Mouse (Mus musculus): ENCODE data around the gene Spats2l. TPM values are rescaled to one million over a fixed set of nuclear protein-coding genes. Genes with fewer than 3 reads are reported as not detected.

The Spats2l gene
- polyA plus RNA-seq, 1 experiment, result not detected

DNA sequence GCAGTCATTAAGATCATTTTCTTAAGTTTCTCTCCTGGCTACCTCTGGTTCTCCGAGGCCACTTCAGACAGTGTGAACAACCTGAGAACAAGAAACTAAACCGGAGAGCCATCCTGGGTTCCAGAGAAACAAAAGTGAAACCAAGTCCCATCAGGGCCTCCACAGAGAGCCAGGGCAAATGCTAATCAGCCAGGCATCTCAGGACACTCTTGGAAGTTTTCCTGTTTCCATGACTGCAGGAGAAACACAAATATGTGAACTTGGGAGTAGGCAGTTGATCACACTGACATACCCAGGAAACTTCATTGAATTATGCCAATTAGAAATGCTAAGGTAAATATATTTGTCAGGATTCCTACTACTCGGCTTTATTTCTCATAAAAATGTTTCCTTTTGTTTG lies 76.0 kb downstream of the Spats2l start:
- TF ChIP-seq GATA1 (IDR thresholded peaks at IDR 0.05; ENCODE audit: low read length), result no peak

DNA sequence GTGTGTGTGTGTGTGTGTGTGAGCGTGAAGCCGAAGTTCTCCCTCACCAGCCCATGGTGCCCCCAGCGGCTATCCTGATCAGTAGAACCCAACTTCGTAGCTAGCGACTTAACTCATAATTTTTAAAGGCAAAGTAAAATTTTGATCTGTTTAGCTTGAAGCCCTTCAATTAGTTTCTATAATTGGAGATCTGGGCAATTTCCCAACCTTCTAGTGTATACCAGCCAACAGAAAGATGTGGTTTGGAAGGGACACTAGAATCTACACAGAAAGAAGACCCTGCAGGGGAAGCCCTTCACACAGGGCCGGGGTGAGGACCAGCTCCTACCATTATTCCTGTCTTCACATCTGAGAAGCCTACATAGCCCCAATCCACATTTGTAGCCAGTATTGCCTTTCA lies 77.9 kb downstream of the Spats2l start:
- TF ChIP-seq GATA1 (IDR thresholded peaks at IDR 0.05; ENCODE audit: low read length), result no peak

DNA sequence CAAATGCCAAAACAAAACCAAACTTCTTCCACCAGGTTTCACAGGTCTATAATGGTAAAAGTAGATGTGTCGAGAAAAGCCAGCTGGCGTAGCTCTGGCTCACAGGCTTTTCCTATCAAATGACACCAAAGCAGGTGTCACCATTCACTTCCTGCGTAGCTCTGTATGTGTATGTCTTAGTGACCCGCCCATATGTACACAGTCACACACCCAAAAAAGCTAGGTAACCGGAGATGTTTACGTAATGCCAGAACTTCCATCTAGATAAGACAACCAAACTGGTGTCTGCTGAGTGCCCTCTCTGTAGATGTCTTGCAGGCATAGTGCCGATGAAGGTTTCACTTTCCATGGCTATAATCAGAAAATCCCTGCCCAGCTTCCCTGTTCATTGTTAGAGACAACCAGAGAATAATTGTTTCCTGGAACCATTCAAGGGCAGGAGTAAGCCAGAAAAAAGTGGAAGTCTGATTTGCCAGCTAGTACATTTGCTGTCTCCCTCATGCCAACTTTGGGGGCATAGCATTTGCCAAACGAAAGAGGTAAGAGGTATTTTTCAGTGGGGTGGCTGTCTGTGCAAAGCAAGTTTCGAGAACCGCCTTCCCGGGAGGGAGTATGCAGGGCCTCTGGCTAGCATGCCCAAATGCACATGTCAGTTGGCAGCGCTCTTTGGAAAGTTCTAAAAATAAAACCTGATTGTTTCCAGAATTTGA lies 78.8 kb downstream of the Spats2l start:
- TF ChIP-seq GATA1 (IDR thresholded peaks at IDR 0.05; ENCODE audit: low read length), result no peak

DNA sequence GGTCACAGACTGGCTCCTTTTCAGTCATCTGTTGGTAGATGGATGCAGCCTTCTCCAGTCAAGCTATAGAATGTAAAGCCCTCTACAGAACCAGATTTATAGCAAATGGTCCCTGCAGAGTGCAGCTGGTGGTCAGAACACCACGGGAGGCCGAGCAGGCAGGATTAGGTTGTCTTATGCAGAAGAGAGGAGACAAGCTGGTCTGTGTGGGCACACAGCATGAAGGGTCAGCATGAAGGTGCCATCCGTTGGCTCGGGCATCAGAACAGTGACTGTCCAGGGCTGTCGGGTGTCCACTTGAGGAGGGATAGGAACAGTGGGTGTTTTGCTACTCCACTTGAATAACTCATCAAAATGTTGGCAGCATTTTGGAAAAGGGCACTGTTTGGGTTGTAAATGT lies 83.8 kb downstream of the Spats2l start:
- no peak for TF ChIP-seq GATA1 (IDR thresholded peaks at IDR 0.05; ENCODE audit: low read length)

DNA sequence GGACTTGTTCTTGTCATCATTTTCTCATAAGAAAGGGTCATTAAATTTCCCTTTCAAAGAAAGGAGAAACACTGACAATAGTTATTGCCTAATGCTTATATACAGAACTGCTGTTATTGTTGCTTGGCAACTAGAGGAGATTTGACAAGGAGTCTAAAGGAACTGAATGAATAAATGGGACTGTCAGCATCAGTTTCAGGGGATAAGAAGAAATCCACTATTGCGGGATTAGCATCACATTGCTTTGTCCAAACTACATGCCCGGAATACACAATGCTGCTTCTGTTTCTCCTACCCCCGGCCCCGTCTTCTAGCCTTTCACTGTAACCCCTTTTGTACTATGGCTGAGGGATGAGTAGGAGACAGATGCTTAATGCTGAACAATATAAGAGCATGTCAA lies 88.1 kb downstream of the Spats2l start:
- no peak for TF ChIP-seq GATA1 (IDR thresholded peaks at IDR 0.05; ENCODE audit: low read length)

DNA sequence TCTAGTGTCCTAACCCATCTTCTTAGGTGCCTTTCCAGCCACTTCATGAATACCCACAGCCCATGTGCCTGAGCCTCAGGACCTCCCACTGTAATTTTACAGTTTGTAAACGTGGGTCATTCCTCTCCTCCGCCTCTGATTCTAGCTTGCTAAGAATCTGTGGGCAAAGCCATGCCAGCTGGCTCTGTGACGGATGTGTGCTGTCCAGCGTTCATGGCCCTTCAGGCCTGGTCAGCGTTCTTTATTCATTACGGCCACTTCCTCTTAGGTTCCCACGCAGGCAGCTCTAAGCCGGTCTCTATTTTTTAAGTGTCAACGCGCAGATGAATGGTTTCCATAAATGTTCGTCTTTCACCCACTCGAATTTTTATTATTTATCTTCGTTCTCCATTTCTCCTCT lies 94.7 kb downstream of the Spats2l start:
- no peak for TF ChIP-seq GATA1 (IDR thresholded peaks at IDR 0.05; ENCODE audit: low read length)

DNA sequence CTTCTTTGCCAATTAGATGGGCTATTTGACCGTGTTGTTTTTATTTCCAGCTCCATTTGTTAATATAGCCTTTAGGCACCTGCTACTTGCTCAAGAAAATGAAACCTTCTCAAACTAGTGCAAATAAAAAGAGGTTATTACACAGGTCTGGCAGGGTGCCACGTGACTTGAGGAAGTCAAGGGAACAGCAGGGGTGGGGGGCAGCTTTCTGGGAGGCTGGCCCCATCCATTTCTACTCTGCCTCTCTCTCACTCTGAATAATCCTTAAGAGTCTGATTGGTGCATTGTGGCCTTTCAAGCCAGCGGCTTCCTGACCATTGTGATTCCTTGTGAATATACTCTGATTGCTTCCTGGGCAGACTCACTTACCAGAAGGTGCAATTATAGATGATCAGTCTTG lies 98.0 kb downstream of the Spats2l start:
- no peak for TF ChIP-seq GATA1 (IDR thresholded peaks at IDR 0.05; ENCODE audit: low read length)

DNA sequence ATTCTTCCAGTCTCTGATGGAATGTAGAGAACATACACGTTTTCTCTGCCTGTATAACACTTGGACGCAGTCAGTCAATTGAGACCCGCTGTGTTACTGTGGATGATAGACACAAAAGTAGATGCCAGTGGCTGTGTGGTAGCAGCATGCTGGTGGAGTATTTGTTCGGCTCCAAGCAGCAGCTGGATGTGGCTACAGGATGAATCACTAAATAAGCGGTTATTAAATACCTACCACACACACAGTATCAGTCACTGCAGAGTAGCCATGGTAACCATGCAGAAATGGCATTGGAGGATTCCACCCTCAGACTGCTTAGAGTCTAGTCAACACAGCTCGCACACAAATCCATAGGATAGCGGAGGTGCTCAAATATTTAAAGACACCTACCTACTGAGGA lies 100.0 kb downstream of the Spats2l start:
- TF ChIP-seq GATA1 (IDR thresholded peaks at IDR 0.05; ENCODE audit: low read length), result no peak

DNA sequence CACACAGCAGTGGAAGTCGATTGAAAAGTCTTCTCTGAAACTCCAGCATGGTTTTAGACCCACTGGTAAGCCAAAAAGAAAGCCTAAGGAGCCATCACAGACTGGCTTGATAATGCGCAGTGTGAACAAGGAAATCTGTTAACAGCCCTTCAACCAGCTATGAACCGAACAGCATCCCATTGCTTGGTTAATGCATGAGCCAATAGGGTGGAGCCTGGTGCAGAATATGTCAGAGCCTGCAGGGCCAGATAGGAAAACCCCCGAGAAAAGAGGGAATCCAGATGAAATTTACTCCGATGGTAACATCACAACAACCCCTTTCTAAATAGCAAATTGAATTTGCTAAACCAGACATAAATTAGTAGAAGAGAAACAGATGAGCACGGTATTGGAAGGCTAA lies 101.1 kb downstream of the Spats2l start:
- no peak for TF ChIP-seq GATA1 (IDR thresholded peaks at IDR 0.05; ENCODE audit: low read length)

DNA sequence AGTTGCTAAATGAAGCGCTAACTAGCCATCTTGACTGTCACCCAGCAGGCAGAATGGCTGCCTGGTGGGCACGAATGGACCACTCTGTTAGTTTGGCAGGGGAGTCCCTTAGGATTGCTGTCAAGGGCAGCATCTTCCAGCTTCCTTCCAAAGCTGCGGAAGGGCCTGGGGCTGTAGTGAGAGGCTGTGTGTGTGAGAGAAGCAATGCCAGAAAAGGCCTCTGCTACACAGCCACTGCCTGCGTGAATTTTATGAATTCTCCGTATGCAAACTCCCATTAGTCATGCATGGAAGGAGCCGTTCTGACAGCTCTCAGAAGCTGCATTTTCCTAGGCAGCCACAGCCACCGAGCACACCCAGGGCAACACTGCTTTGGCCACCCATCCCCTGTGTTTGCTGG lies 101.5 kb downstream of the Spats2l start:
- TF ChIP-seq GATA1 (IDR thresholded peaks at IDR 0.05; ENCODE audit: low read length), result no peak

DNA sequence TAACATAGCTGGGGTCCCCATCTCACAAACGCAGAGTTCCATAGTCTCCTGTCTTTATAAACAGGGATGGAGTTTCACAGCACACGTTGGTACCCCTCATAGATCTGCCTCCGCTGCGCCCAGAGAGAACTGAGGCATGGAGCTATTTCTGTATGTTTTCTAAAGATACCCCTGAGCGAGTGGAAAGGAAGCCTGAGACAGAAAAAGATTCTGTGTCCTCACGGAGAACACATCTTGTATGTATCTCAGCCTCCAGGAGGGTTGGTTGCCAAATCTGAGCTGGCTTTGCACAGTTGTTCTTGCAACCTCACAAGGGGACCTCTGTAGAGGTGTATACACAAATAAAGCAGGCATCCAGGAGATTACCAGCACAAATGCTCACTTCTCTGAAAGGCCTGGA lies 105.0 kb downstream of the Spats2l start:
- no peak for TF ChIP-seq GATA1 (IDR thresholded peaks at IDR 0.05; ENCODE audit: low read length)

DNA sequence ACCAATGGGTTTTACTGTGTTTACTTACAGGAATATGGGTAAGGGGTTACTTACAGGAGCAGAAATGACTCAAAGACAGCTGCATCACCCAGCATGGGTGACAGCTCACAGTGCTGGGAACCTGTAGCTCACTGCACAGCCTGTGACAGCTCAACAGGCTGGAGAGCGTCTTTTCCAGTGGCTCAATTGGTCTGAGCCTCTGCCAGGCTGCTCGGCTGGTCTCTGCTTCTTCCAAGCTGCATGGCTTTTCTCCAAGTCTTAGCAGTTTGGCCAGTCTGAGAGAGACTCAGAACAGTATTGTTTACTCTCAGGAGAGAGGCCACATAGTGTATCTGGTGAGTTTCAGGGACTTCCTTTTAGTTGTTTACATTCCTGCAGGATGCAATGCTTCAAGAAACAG lies 110.9 kb downstream of the Spats2l start:
- no peak for TF ChIP-seq GATA1 (IDR thresholded peaks at IDR 0.05; ENCODE audit: low read length)

DNA sequence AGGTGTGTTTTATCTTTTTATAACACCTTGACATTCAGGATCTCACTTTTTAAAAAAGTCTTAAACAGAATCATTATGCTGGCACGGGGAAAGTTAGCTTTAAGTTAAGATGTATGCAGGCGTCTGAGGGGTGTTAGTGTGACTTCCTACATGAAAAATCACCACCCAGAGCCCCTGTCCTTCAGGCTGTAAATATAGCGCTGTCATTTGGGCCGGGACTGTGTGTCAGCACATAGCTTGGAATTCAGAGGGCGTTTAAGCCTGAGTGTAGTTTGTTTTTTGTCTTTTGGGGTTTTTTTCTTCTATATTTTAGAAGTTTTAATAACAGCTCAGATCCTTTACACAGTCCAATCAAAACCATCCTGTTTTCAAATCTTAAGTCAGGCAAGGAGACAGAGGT lies 115.8 kb downstream of the Spats2l start:
- TF ChIP-seq GATA1 (IDR thresholded peaks at IDR 0.05; ENCODE audit: low read length), result no peak

DNA sequence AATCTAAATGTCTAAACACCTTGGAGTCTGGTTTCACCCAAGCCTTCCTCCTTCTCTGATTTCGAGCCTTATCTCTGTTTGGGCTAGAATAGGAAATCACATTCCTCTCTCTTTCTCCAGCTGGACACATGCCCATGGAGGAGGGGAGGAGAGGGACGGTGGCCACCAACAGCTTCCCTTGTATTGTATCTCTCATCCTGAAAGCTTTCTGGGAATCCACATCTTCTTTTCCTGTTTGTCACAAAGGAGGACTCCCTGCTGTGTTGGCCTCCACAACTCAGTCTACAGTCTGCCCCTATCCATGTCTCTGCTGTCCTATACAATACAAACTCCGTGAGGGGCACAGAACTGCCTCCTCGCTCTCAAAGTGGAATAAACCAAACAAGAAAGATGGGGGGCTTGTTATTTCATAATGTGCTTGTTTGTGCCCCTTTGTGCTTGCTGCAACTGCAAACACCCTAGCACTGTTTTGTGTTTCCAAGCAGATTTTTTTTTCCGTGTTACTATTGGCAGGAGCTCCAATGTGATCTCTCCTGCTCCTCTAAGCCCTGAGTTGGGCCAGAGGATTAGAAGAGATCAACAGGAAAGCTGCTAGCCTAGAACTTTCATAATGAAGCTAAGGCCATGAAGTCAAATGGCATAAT lies 116.4 kb downstream of the Spats2l start:
- no peak for TF ChIP-seq GATA1 (IDR thresholded peaks at IDR 0.05; ENCODE audit: low read length)

DNA sequence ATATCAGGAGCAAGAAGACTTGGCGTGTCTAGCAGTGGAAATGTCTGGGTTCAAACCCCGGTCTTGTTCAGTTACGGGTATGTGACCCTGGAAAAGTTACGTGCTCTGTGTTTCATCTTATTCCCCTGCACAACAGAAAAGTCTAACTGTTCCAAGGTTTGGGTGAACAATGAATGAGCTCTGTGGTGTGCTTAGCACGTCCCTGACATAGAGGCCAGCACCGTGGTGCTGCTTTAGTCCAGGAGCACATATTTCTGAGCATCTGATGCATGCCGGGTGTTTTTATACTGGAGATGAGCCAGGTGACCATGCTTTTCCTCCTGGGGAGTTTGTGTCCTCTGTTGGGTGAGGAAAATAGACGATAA lies 116.9 kb downstream of the Spats2l start:
- no peak for TF ChIP-seq GATA1 (IDR thresholded peaks at IDR 0.05; ENCODE audit: low read length)

DNA sequence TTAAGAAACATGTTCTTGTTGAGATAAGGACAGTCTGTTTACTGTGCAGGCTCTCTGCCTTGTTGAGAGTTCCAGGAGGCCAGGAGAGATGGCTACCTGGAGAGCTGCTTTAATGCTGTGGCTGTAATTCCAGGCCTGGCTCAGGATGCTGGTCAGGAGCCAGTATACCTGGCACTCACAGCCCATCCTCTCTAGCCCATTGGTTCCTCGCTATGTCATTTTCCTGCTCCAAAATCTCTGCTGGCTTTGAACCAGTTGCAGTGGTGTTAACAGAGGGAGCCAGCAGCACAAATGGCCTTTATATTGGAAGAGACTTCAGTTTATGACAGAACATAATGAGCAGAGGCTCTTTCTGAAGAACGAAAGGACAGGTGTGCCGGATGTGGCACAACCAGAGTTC lies 127.5 kb downstream of the Spats2l start:
- no peak for TF ChIP-seq GATA1 (IDR thresholded peaks at IDR 0.05; ENCODE audit: low read length)

DNA sequence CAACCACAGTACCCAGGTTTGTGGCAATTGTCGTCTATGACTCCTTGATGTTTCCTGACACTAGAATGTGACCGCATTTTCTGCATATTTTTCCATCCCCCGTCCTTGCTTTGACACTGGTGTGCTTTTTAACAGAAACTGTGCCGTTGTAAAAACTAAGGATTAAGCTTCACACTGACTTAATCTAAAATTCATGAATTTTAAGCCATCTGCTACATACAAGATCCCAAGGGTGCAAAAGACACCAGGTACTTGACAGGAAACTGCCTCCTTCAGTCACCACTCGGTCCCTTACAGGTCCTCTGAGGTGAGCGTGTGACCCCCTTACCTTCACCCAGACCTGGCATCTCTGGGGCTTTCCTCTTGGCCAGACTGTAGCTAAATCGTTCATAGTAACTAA lies 129.8 kb downstream of the Spats2l start:
- no peak for TF ChIP-seq GATA1 (IDR thresholded peaks at IDR 0.05; ENCODE audit: low read length)

Data from G1E-ER4 (cell line).